Mouse (Mus musculus) intestine, embryonic 16.5 days (tissue): Measurements from ENCODE around the gene Timeless. TPM values are rescaled to one million over a fixed set of nuclear protein-coding genes. Genes with fewer than 3 reads are reported as not detected.

Experiments used
- ATAC-seq: fragments of 200-750 bp; cut with Nextera tagmentation; 2 replicates; pipeline ENCODE4 v1.8.0; 2017; ENCODE audit warnings: moderate TSS enrichment, moderate library complexity
- H3K27ac ChIP-seq: fragments of 300-500 bp; sonication (generic); 2 replicates; pipeline ENCODE4 v1.5.1; 2014; ENCODE audit warnings: mild to moderate bottlenecking, low read length
- H3K27me3 ChIP-seq: fragments of 300-500 bp; sonication (generic); replicated peaks from 2 replicates; pipeline ENCODE4 v1.6.1; 2014; ENCODE audit warnings: low read length, control low read depth, mixed read lengths; ENCODE audit not compliant: control insufficient read depth, insufficient read depth
- H3K36me3 ChIP-seq: fragments of 300-500 bp; sonication (generic); 2 replicates; pipeline ENCODE4 v1.6.1; 2014; ENCODE audit warnings: low read length, control low read depth; ENCODE audit not compliant: control insufficient read depth, insufficient read depth
- H3K4me1 ChIP-seq: fragments of 300-500 bp; sonication (generic); 2 replicates; pipeline ENCODE4 v1.6.1; 2014; ENCODE audit warnings: low read length, control low read depth, mixed read lengths; ENCODE audit not compliant: control insufficient read depth, insufficient read depth
- H3K4me2 ChIP-seq: fragments of 300-500 bp; sonication (generic); 2 replicates; pipeline ENCODE4 v1.6.1; 2014; ENCODE audit warnings: low read depth, low read length, control low read depth
- H3K4me3 ChIP-seq: fragments of 300-500 bp; sonication (generic); 2 replicates; pipeline ENCODE4 v1.5.1; 2014; ENCODE audit warnings: mild to moderate bottlenecking, low read length
- H3K9ac ChIP-seq: fragments of 300-500 bp; sonication (generic); 2 replicates; pipeline ENCODE4 v1.6.1; 2014; ENCODE audit warnings: low read depth, low read length
- H3K9me3 ChIP-seq: fragments of 300-500 bp; sonication (generic); 2 replicates; pipeline ENCODE4 v1.6.1; 2016; ENCODE audit warnings: low read length, control low read depth; ENCODE audit not compliant: control insufficient read depth
- WGBS: fragments of 180-500 bp; shearing (Covaris S2); extraction: QIAGEN DNeasy Blood & Tissue Kit; methylation state at CpG from one replicate; pipeline ENCODE4 v1.1.7; 2014; 5-methylcytosine and 5-hydroxymethylcytosine counted together
- polyA plus RNA-seq: library from polyadenylated mRNA; unstranded; fragments of >200 nt; fragmentation: Nextera tagmentation; extraction: Ambion mirVana; gene quantifications from 2 replicates; pipeline ENCODE4 v1.2.1, GENCODE M21; 2015

Timeless gene
- polyA plus RNA-seq, 1 experiment from 2014 or later = 33.3 TPM

DNA sequence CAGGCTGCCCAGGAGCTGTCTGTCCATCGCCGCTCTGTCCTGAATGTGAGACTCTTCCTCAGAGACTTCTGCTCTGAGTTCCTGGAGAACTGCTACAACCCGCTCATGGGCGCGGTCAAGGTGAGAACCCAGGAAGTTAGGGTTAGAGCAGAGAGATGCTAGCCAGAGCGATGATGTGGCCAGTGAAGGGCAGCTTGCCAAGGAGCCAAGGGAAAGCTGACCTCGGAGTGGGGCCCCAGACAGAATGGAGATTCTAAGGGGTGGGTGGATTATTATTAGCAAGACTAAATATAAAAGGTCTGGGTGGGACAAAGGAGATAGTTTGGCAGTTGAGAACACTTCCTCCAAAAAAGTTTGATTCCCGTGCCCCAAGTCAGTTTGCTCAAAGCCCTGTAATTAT lies 11.4 kb downstream of the Timeless start:
- Histone ChIP-seq H3K9ac (no peak overlapping the region), H3K4me3 (no peak overlapping the region), H3K4me2 (no peak overlapping the region), H3K4me1 (no peaks in the 10 kb centered on the region), H3K36me3 (peaks cover 3% of the 10 kb centered on the region; the same call in 1 of the 2 replicates), H3K27ac (no peak overlapping the region), H3K9me3 (no peaks in the 10 kb centered on the region), H3K27me3 (no peaks in the 10 kb centered on the region)
- WGBS = 94% methylated on average over 8 of the region's 8 CpGs
- ATAC-seq = no peak

DNA sequence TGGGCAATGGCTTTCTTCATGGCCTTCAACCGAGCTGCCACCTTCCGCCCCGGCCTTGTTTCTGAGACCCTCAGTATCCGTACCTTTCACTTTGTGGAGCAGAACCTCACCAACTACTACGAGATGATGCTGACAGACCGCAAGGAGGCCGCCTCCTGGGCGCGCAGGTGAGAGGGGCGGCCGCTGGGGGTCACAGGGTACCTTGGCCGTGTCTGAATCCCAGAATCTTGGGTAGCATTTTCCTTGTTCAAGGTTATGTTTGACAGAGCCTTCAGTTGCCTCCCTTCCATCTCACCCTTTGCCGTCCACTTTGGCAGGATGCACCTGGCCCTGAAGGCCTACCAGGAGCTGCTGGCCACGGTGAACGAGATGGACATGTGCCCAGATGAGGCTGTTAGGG lies 12.3 kb downstream of the Timeless start:
- H3K9me3 ChIP-seq = no peaks in the 10 kb centered on the region
- no peak for ATAC-seq
- no peaks in the 10 kb centered on the region for H3K4me1 ChIP-seq
- H3K36me3 ChIP-seq = peaks cover 3% of the 10 kb centered on the region; the same call in 1 of the 2 replicates
- H3K27me3 ChIP-seq = no peaks in the 10 kb centered on the region
- H3K4me2 ChIP-seq = no peak overlapping the region
- H3K4me3 ChIP-seq = no peak overlapping the region
- no peak overlapping the region for H3K27ac ChIP-seq
- 95% methylated on average over 15 of the region's 15 CpGs for WGBS
- H3K9ac ChIP-seq = no peak overlapping the region

DNA sequence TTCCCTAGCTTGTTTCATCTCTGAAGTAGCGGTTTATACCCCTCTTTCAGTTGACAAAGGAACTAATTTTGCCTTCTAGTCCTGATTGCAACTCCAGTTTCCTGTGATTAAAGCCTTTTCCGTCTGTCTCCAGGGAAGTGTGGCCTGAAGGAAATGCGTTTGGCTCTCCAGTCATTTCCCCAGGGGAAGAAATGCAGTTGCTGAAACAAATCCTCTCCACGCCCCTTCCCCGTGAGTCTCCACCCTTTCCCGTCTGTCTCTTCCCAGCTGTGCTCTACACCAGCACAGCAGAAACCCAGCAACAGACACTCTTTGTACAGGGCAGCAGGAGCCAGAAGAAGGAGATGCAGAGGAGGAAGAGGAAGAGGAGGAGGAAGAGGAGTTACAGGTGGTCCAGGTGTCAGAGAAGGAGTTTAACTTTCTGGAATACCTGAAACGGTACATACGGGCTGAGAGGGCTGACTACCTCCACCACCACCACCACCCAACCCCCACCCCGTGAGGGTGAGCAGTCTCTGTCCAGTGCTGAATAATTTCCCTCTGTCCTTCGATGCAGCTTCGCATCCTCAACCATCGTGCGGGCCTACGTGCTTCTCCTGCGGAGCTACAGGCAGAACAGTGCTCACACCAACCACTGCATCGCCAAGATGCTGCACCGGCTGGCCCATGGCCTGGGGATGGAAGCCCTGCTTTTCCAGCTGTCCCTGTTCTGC lies 15.3 kb downstream of the Timeless start:
- peaks cover 6% of the 10 kb centered on the region; the same call in 1 of the 2 replicates for H3K36me3 ChIP-seq
- H3K4me3 ChIP-seq = no peak overlapping the region
- H3K4me1 ChIP-seq = no peaks in the 10 kb centered on the region
- 85% methylated on average over 17 of the region's 17 CpGs for WGBS
- H3K9me3 ChIP-seq = no peaks in the 10 kb centered on the region
- H3K4me2 ChIP-seq = no peak overlapping the region
- no peaks in the 10 kb centered on the region for H3K27me3 ChIP-seq
- 0 out of 2 replicates have a peak, but pooled peaks have one; percentile 56 for ATAC-seq
- H3K9ac ChIP-seq = no peak overlapping the region
- H3K27ac ChIP-seq = peak overlapping the region; percentile 58; the same call in 1 of the 2 replicates

DNA sequence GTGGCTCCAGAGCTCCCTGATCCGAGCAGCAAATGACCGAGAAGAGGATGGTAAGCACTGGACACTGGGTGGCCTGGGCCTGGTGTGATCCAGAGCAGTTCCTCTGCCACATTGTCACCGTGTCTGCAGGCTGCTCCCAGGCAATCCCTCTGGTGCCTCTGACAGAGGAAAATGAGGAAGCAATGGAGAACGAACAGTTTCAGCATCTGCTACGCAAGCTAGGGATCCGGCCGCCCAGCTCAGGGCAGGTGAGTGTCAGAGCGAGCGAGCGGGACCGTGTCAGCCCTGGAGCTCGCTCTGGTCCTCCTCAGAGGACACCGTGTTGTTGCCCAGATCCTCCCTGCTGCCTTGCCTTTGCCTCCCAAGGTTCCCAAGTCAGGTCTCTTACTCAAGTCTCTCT lies 18.7 kb downstream of the Timeless start:
- Histone ChIP-seq H3K4me3 (no peak overlapping the region), H3K4me2 (no peak overlapping the region), H3K4me1 (no peaks in the 10 kb centered on the region), H3K27ac (no peak overlapping the region), H3K9me3 (no peaks in the 10 kb centered on the region), H3K36me3 (peaks cover 6% of the 10 kb centered on the region; the same call in 1 of the 2 replicates), H3K27me3 (no peaks in the 10 kb centered on the region), H3K9ac (no peak overlapping the region)
- ATAC-seq = no peak
- WGBS = 90% methylated on average over 13 of the region's 13 CpGs

DNA sequence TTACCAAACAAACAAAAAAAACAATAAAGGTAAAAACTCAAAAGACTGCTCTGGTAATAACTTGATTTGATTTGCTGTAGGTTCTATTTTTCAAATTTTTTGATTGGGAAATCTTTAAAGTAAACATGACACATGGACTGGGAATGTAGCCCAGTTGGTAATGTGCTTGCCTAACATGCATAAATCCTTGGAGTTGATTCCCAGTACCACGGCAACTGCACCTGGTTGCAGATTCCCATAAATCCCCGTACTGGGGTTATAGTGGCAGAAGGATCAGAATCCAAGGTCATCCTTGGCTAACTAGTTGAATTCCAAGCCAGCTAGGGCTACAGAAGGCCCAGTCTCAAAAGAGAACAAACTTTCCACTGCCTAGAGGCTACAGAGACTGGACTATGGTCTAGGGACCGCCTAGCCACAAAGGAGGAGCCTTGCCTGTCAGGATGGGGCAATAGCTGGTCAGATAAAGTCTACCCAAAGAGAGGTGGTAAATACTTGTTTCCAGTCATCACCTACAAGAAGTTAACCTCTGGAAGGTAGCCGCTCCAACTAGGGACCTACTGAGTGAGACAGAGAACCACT lies 21.9 kb downstream of the Timeless start, which contains the start of gene Apon:
Apon (plus strand) TSS at position 420 of the 579 bp plus-strand sequence.
- no peaks in the 10 kb centered on the region for H3K4me1 ChIP-seq
- H3K36me3 ChIP-seq = peaks cover 3% of the 10 kb centered on the region; the same call in 1 of the 2 replicates
- no peak within 1 kb of the TSS for H3K4me2 ChIP-seq
- 0 out of 2 replicates have a peak, but pooled peaks have one; percentile 46 for ATAC-seq
- WGBS = 79% methylated on average over 4 of the region's 4 CpGs
- no peaks in the 10 kb centered on the region for H3K27me3 ChIP-seq
- no peak within 1 kb of the TSS for H3K9ac ChIP-seq
- H3K4me3 ChIP-seq = no peak within 1 kb of the TSS
- no peaks in the 10 kb centered on the region for H3K9me3 ChIP-seq
- H3K27ac ChIP-seq = no peak within 1 kb of the TSS

DNA sequence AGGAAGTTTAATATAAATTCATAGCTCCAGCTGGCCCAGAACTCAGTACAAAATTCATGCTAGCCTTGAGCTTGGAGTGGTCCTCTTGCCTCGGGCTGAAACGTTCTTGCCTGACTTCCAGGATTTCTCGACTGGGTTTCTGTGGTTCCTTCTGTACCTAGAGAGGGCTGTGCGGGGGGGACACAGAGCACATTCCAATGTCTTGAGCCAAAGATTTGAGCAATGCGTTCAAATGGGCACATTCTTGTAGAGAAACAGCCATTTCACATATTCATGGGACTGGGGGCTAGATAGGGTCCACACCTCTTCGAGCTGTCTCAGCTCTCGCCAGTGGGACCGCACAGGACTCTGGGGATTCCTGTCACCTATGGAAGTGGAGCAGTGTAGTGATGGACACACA lies 24.1 kb downstream of the Timeless start:
- Histone ChIP-seq H3K4me2 (no peak overlapping the region), H3K4me3 (no peak overlapping the region), H3K4me1 (no peaks in the 10 kb centered on the region), H3K9ac (no peak overlapping the region), H3K27me3 (no peaks in the 10 kb centered on the region), H3K27ac (no peak overlapping the region), H3K9me3 (no peaks in the 10 kb centered on the region), H3K36me3 (no peaks in the 10 kb centered on the region)
- 84% methylated on average over 8 of the region's 8 CpGs for WGBS
- ATAC-seq = no peak

DNA sequence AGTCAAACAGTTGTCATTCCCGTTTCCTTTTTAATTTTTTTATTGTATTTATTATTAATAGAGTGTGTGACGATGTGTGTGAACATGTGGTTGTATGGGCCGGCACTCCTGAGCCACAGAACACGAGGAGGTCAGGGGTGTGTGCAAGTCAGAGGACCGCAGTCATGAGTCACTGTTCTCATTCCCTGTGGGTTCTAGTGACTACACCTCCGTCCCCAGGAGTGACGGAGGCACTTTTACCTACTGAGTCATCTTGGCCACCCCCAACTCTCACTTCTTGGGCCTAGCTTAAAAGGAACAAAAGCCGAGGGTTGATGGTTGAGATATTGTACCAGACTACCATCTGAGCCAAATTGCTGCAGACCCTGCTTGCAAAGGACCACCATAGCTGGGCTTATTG lies 24.5 kb downstream of the Timeless start:
- Histone ChIP-seq H3K4me1 (no peaks in the 10 kb centered on the region), H3K9ac (no peak overlapping the region), H3K36me3 (no peaks in the 10 kb centered on the region), H3K27ac (no peak overlapping the region), H3K9me3 (no peaks in the 10 kb centered on the region), H3K4me2 (no peak overlapping the region), H3K4me3 (no peak overlapping the region), H3K27me3 (no peaks in the 10 kb centered on the region)
- ATAC-seq = no peak
- 84% methylated on average over 8 of the region's 8 CpGs for WGBS

DNA sequence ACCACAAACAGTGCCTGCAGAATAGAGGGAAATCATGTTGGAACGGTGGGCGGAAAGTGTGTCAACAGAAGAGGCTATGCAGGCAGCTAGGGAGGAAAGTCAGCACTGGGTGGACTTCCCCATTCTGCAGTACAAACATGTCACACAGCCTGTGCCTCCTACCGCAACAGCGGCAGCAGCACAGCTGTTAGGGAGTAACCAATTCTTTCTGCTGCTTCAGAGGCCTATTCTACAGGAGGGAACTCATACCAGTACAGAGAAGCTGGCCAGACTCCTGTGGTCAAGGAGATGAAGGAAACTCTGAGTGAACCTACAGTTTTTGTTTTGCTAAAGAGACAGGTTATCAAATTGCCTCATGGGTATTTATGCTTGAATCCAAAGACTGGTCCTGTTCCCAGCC lies 27.1 kb downstream of the Timeless start:
- no peak for ATAC-seq

DNA sequence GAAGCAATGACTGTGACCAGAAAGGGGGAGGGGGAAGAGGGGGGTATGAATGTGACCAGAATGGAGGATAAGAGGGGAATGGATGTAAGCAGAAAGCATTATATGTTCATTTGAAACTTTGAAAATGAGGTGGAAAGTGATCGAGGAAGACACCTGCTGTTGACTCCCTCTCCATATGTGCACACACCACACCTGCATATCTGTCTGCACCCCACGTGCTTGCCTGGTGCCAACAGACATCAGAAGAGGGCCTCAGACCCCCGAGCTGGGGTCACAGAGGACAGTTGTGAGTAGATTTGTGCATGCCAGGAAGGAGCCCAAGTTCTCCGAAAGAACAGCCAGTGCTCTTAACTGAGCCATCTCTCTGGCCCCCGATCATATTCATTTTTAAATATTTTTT lies 28.1 kb downstream of the Timeless start:
- no peaks in the 10 kb centered on the region for H3K9me3 ChIP-seq
- ATAC-seq = no peak
- WGBS = 85% methylated on average over 5 of the region's 5 CpGs
- H3K4me1 ChIP-seq = no peaks in the 10 kb centered on the region
- no peak overlapping the region for H3K9ac ChIP-seq
- no peak overlapping the region for H3K4me2 ChIP-seq
- H3K36me3 ChIP-seq = no peaks in the 10 kb centered on the region
- H3K4me3 ChIP-seq = no peak overlapping the region
- H3K27me3 ChIP-seq = no peaks in the 10 kb centered on the region
- H3K27ac ChIP-seq = no peak overlapping the region

More for the DNA sequence above, 27.1 kb downstream of the Timeless start:
- no peaks in the 10 kb centered on the region for H3K27me3 ChIP-seq
- H3K9me3 ChIP-seq = no peaks in the 10 kb centered on the region
- H3K4me1 ChIP-seq = no peaks in the 10 kb centered on the region
- H3K36me3 ChIP-seq = no peaks in the 10 kb centered on the region
- WGBS = 73% methylated on average over 4 of the region's 4 CpGs
- no peak overlapping the region for H3K4me3 ChIP-seq
- H3K9ac ChIP-seq = no peak overlapping the region
- H3K4me2 ChIP-seq = no peak overlapping the region
- H3K27ac ChIP-seq = no peak overlapping the region
